Mouse (Mus musculus) layer of hippocampus, adult 2 months (tissue): Measurements from ENCODE around the gene Asphd1. TPM values are rescaled to one million over a fixed set of nuclear protein-coding genes. Genes with fewer than 3 reads are reported as not detected.
A peak's percentile ranks its signal among the peaks of the same experiment; 100 is the strongest.

Experiments
- DNase-seq, 2 experiments: peaks; one replicate each; pipeline ENCODE4 v3.0.0; 2022; ENCODE audit warnings: low spot score in 2 of 2
- H3K27ac ChIP-seq: fragments of 200-600 bp; 2 replicates; pipeline ENCODE4 v1.8.1; 2022
- H3K4me3 ChIP-seq: fragments of 200-600 bp; 2 replicates; pipeline ENCODE4 v1.8.1; 2022; ENCODE audit warnings: mild to moderate bottlenecking
- CTCF ChIP-seq: fragments of 200-600 bp; conservative IDR thresholded peaks from 2 replicates; pipeline ENCODE4 v1.8.1; 2022; ENCODE audit warnings: antibody characterized with exemption, mild to moderate bottlenecking, moderate library complexity
- total RNA-seq, 2 experiments: library from RNA; stranded (reverse); gene quantifications; 2 replicates each; pipeline ENCODE4 v1.2.3; 2021

Asphd1 gene
- total RNA-seq, 2 experiments from 2014 or later = 31.7 to 36.1 TPM

DNA sequence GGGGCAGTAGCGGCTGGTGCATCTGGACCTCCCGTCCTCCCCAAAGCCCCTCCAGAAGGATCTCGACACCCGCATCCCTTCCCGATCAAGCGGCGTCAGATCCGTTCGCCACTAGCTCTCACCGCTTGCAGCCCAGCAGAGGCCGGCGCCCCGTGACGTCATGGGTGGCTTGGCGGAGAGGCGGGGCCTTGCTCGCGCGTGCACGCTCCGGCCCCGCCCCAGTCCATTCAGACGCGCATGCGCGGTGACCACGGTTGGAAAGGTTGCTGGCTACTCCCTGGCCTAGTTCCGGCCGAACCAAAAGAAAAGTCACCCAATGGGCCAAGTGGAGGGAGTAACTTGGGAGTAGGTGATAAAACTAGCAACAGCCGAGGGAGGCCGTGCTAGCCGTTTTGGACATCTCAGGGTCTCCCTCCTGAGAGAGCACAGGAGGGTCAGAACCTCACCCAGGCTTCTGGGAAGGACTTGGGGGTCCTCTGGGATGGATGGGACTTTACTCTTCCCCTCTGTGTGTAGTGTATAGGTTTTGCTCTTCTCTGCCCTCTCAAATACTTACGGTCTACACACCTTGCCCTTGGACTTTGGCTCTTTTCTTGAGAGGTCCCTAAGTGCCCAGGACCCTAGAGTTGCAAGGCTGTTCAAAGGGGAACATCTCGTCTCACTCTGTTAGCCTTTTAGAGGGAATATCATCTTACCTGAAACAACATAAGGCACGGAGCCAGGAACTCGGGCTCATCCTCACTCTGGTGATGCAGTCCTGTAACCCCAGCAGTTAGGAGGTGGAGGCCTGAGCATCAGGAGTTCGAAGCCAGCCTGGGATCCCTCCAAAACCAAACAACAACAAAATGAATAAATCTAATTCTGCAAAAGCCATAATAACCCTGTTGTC is 51.0 kb downstream of the Asphd1 start:
- no peak for TF ChIP-seq CTCF
- DNase-seq = peak; percentile 93 to 97
- Histone ChIP-seq H3K27ac (peak overlapping the region; percentile 96), H3K4me3 (peak overlapping the region; percentile 74)

DNA sequence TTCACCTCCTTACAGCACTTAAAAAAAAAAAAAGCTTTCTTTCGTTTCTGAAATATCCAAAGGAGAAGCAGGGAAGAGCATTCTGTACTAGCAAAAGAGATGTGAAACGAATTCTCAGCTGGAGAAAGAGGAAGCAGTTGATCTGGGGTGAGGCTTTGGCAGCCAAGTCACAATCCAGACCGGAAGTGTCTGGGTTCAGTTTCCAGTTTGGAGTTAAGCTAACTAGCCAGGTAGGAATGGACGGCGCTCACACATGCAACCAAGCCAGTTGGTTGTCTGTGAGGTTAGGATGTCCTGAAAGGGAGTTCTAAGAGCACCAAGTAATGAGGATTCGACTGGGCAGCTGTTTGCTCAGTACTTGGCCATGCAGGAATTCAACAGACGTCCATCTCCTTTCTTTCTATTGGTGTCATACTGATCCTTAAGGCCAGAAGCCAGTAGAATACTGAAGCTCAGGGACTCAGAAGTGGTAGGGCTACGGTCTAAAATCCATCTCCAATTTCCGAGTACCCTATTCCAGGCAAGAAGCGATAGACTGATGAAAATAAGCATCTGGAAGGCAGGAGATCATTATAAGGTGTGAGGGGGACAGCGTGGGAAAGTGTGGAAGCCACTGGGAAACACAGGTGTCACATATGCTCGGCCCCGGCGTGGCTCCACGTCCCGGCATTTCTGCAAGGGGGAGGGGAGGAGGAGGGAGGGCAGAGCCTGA is 51.8 kb downstream of the Asphd1 start:
- DNase-seq = no peak
- TF ChIP-seq CTCF = no peak
- Histone ChIP-seq H3K27ac (peak overlapping the region; percentile 96), H3K4me3 (peak overlapping the region; percentile 74)

DNA sequence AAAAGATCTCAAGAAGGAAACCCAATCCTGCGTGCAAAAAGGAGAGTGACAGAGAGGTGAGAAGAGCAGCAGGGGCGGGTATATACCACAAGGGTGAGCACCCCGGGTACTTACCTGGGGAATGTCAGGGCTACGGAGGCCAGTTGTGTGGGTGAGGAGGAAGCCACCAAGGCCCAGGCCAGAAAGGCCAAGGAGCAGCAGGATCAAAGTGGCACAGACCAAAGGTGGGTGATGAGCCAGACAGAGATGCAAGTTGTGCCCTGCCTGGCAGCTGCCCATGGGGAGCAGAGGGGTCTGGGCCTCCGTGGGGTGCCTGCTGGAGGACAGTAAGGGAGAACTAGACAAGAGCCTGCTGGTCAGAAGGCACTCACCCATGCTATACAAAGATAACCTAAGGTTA is 52.5 kb downstream of the Asphd1 start:
- H3K4me3 ChIP-seq = no peak overlapping the region; the same call in 1 of the 2 replicates
- TF ChIP-seq CTCF = no peak
- no peak for DNase-seq
- H3K27ac ChIP-seq = peak overlapping the region; percentile 96; the same call in 1 of the 2 replicates

Other genes starting within 250 kb of the Asphd1 start
- 100 to 1,000 TPM; 130 to 135 TPM for gene Coro1a, start 241.8 kb downstream of the Asphd1 start, total RNA-seq
- 100 to 1,000 TPM; 170 to 175 TPM for gene Mapk3, start 190.0 kb downstream of the Asphd1 start, total RNA-seq
- gene Gdpd3, start 183.2 kb downstream of the Asphd1 start, total RNA-seq = 1 to 10 TPM; 3.1 to 7.0 TPM
- 100 to 1,000 TPM; 283 to 289 TPM for gene Ypel3, start 172.6 kb downstream of the Asphd1 start, total RNA-seq
- 1 to 10 TPM in 1 of 2 experiments, under 1 TPM in 1; 0.54 to 1.0 TPM for gene Tbx6, start 168.1 kb downstream of the Asphd1 start, total RNA-seq
- gene Ppp4c, start 157.1 kb downstream of the Asphd1 start, total RNA-seq = 10 to 100 TPM; 50.2 to 54.9 TPM
- gene Fam57b, start 151.9 kb downstream of the Asphd1 start, total RNA-seq = 10 to 100 TPM; 73.8 to 74.7 TPM
- not detected for gene 4930451I11Rik, start 117.9 kb downstream of the Asphd1 start, total RNA-seq
- gene Doc2a, start 102.2 kb downstream of the Asphd1 start, total RNA-seq = 10 to 100 TPM; 19.2 to 20.5 TPM
- 10 to 100 TPM; 32.2 to 38.5 TPM for gene Hirip3, start 87.6 kb downstream of the Asphd1 start, total RNA-seq
- 10 to 100 TPM; 49.2 to 49.4 TPM for gene Ino80e, start 87.2 kb downstream of the Asphd1 start, total RNA-seq
- gene Taok2, start 64.9 kb downstream of the Asphd1 start, total RNA-seq = 100 to 1,000 TPM; 154 to 163 TPM
- gene Tmem219, start 26.7 kb downstream of the Asphd1 start, total RNA-seq = 10 to 100 TPM; 21.4 to 23.3 TPM
- gene Kctd13, start 20.7 kb downstream of the Asphd1 start, total RNA-seq = 100 to 1,000 TPM; 164 to 166 TPM
- 100 to 1,000 TPM; 439 to 458 TPM for gene Sez6l2, start 981 bp upstream of the Asphd1 start, total RNA-seq
- gene Cdipt, start 26.3 kb upstream of the Asphd1 start, total RNA-seq = 100 to 1,000 TPM; 155 to 167 TPM
- gene Cdiptos, start 26.5 kb upstream of the Asphd1 start, total RNA-seq = not detected
- 10 to 100 TPM in 1 of 2 experiments, 1 to 10 TPM in 1; 8.0 to 10.1 TPM for gene Mvp, start 65.0 kb upstream of the Asphd1 start, total RNA-seq
- gene Pagr1b, start 66.9 kb upstream of the Asphd1 start, total RNA-seq = under 1 TPM in 1 of 2 experiments, not detected in 1; 0.90 TPM
- 10 to 100 TPM; 17.4 to 43.4 TPM for gene Pagr1a, start 67.8 kb upstream of the Asphd1 start, total RNA-seq
- gene Gm42742, start 71.5 kb upstream of the Asphd1 start, total RNA-seq = 10 to 100 TPM; 53.6 to 62.4 TPM
- 100 to 1,000 TPM; 243 to 275 TPM for gene Prrt2, start 71.6 kb upstream of the Asphd1 start, total RNA-seq
- 100 to 1,000 TPM; 242 to 258 TPM for gene Maz, start 77.5 kb upstream of the Asphd1 start, total RNA-seq
- gene Kif22, start 92.9 kb upstream of the Asphd1 start, total RNA-seq = 1 to 10 TPM; 4.1 to 9.9 TPM
- gene Zg16, start 137.7 kb upstream of the Asphd1 start, total RNA-seq = not detected
- 1 to 10 TPM; 1.0 to 2.0 TPM for gene AI467606, start 141.8 kb upstream of the Asphd1 start, total RNA-seq
- gene Qprt, start 172.6 kb upstream of the Asphd1 start, total RNA-seq = not detected
- gene Spn, start 188.2 kb upstream of the Asphd1 start, total RNA-seq = under 1 TPM; 0.64 to 0.72 TPM
- gene Cd2bp2, start 246.5 kb upstream of the Asphd1 start, total RNA-seq = 10 to 100 TPM; 88.4 to 97.0 TPM